Mouse (Mus musculus): Measurements from ENCODE around the gene Igfbp2.

- TF ChIP-seq POLR2A (IDR thresholded peaks at IDR 0.05; ENCODE audit: insufficient read depth, low read length) (no peak), CTCF (IDR thresholded peaks at IDR 0.05; ENCODE audit: low read depth, low read length) (no peak), EP300 (IDR thresholded peaks at IDR 0.05; ENCODE audit: insufficient read depth, low read depth, low read length) (no peak)
Measured at GRCm38 (mm10) chr1:72791743-72792142, 32.6 kb upstream of the Igfbp2 start.
